Mouse (Mus musculus) thymus, adult 2 months (tissue): ENCODE data around the gene Rpl35a.

Source experiments
- CTCF ChIP-seq: fragments of 200-500 bp; IDR thresholded peaks from 2 replicates; pipeline ENCODE4 v1.5.1; 2012; ENCODE audit warnings: mild to moderate bottlenecking, control low read depth, low read length, moderate library complexity, borderline replicate concordance; ENCODE audit not compliant: control insufficient read depth, poor library complexity, insufficient read depth; ENCODE audit errors: extremely low read depth
- POLR2A ChIP-seq: fragments of 200-500 bp; IDR thresholded peaks from 2 replicates; pipeline ENCODE4 v1.6.1; 2012; ENCODE audit warnings: mild to moderate bottlenecking, low read length, control low read depth, moderate library complexity; ENCODE audit not compliant: control insufficient read depth, poor library complexity, insufficient read depth; ENCODE audit errors: extremely low read depth

DNA sequence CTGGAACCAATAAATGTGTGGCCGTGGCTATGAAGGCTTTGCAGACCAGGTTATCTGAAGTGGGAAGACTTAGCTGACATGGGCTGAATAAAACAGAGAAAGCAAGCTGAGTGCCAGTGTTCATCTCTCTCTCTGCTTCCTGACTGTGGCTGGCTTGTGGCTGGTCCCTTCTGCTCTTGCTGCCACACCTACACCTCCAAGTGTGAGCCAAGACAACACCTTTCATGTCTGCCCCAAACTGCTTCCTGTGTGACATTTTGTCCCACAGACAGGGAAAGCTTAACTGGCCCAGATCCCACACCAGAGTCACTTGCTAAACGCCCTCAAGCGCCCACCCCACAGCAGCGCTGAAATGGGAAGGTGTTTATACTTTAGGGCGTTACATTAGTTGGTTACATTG is 3.1 kb upstream of the Rpl35a start:
- TF ChIP-seq CTCF (no peak), POLR2A (no peak)
